Mouse (Mus musculus) spleen, adult 10 weeks (tissue): ENCODE measurements around the gene Tmem232. TPM values are rescaled to one million over a fixed set of nuclear protein-coding genes. Genes with fewer than 3 reads are reported as not detected.

Experiments
- polyA plus RNA-seq: library from polyadenylated mRNA; stranded (reverse); fragments of 350-450 nt; fragmentation: Illumina TruSeq; extraction: RNeasy Lipid Tissue Mini Kit (QIAGEN cat#74804); gene quantifications from one replicate; pipeline ENCODE4 v1.2.3, GENCODE M21; 2015; ENCODE audit warnings: low replicate concordance; ENCODE audit not compliant: insufficient read depth

The Tmem232 gene
- not detected for polyA plus RNA-seq

GRCm38 (mm10) chr17:65540441-65541272 lies at the start of gene Tmem232:
TSS of gene Tmem232 (minus strand) at chr17:65540782.

Other genes starting within 250 kb of the Tmem232 start
- gene Vapa, start 72.8 kb upstream of the Tmem232 start, polyA plus RNA-seq = 119 TPM
- gene Txndc2, start 101.4 kb upstream of the Tmem232 start, polyA plus RNA-seq = not detected
- 23.2 TPM for gene Rab31, start 232.0 kb upstream of the Tmem232 start, polyA plus RNA-seq
- gene Ppp4r1, start 241.8 kb upstream of the Tmem232 start, polyA plus RNA-seq = 60.7 TPM